30 mouse cellular contexts compared by ENCODE assay signal in the genomic region with DNA sequence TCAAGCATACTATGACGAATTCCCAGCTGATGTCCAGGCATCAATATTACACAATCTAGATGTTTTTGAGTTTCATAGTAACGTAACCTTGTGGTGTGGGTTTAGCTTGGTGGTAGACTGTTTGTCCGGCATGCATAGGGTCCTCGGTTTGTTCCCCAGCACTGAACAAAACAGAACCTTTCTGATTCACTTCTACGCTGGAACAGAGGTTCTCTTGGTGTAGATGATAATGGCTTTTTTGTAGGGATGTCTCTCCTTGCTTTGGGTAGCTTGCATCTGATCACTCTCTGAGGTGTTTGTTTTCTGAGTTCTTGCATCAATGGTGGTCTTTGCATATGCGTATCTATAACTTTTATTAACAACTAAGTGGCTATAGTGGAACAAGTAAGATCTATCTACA.
"Had no signal": no experiment of that assay in that cellular context is flagged by ENCODE, and none has a peak within 500 bp of the region (broad histone marks: within the 10 kb centered on the region; RNA-seq: fewer than 3 reads in every experiment).

No protein-coding gene starts in this region.

- H3K27me3 ChIP-seq: limb, embryonic 12.5 days; limb, embryonic 13.5 days; limb, embryonic 15.5 days; liver, embryonic 12.5 days; liver, embryonic 13.5 days; liver, embryonic 15.5 days; lung, embryonic 15.5 days; megakaryocyte, embryonic 14.5 days; midbrain, embryonic 12.5 days; midbrain, embryonic 15.5 days; neural tube, embryonic 12.5 days had no signal

- H3K4me3 ChIP-seq: limb, embryonic 10.5 days; limb, embryonic 12.5 days; limb, embryonic 13.5 days; limb, embryonic 15.5 days; liver, embryonic 12.5 days; liver, embryonic 13.5 days; liver, embryonic 15.5 days; lung, embryonic 15.5 days; midbrain, embryonic 10.5 days; midbrain, embryonic 12.5 days; midbrain, embryonic 15.5 days; myocyte; neural tube, embryonic 12.5 days had no signal

- H3K9me3 ChIP-seq: limb, embryonic 10.5 days; limb, embryonic 12.5 days; limb, embryonic 13.5 days; limb, embryonic 15.5 days; liver, embryonic 12.5 days; liver, embryonic 13.5 days; liver, embryonic 15.5 days; lung, embryonic 15.5 days; midbrain, embryonic 10.5 days; midbrain, embryonic 12.5 days; midbrain, embryonic 15.5 days; neural tube, embryonic 12.5 days had no signal

- H3K27ac ChIP-seq: limb, embryonic 10.5 days; limb, embryonic 12.5 days; limb, embryonic 13.5 days; limb, embryonic 15.5 days; liver, embryonic 12.5 days; liver, embryonic 13.5 days; liver, embryonic 14.5 days; liver, embryonic 15.5 days; lung, embryonic 15.5 days; macrophage; midbrain, embryonic 10.5 days; midbrain, embryonic 12.5 days; midbrain, embryonic 15.5 days; neural tube, embryonic 12.5 days had no signal

- H3K4me2 ChIP-seq: limb, embryonic 12.5 days; limb, embryonic 13.5 days; limb, embryonic 15.5 days; liver, embryonic 11.5 days; liver, embryonic 12.5 days; liver, embryonic 13.5 days; liver, embryonic 15.5 days; lung, embryonic 14.5 days; lung, embryonic 15.5 days; midbrain, embryonic 12.5 days; midbrain, embryonic 15.5 days; neural tube, embryonic 12.5 days had no signal

- DNase-seq: left cerebral cortex, postnatal 4 days; liver; liver, embryonic 13.5 days; liver, postnatal 0 days; lung, adult 18-20 months; lung, adult 2 months; lung, embryonic 14.5 days; lung, postnatal 10 days; lung, postnatal 14 days; lung, postnatal 36 days; lung, postnatal 4 days; midbrain, embryonic 14.5 days had no signal

- H3K9ac ChIP-seq: limb, embryonic 12.5 days; limb, embryonic 13.5 days; limb, embryonic 15.5 days; liver, embryonic 12.5 days; liver, embryonic 13.5 days; liver, embryonic 14.5 days; liver, embryonic 15.5 days; liver, postnatal 0 days; lung, embryonic 14.5 days; lung, embryonic 15.5 days; midbrain, embryonic 12.5 days; midbrain, embryonic 15.5 days; neural tube, embryonic 12.5 days had no signal

- H3K4me1 ChIP-seq: limb, embryonic 10.5 days; limb, embryonic 12.5 days; limb, embryonic 13.5 days; limb, embryonic 15.5 days; liver, embryonic 12.5 days; liver, embryonic 13.5 days; liver, embryonic 15.5 days; lung, embryonic 15.5 days; megakaryocyte, embryonic 14.5 days; midbrain, embryonic 10.5 days; midbrain, embryonic 12.5 days; midbrain, embryonic 15.5 days; neural tube, embryonic 12.5 days had no signal

- ATAC-seq: liver, embryonic 12.5 days; liver, postnatal 0 days; lung, postnatal 0 days; midbrain, embryonic 15.5 days; midbrain, embryonic 16.5 days had no signal

- H3K36me3 ChIP-seq: limb, embryonic 10.5 days; limb, embryonic 12.5 days; limb, embryonic 13.5 days; limb, embryonic 15.5 days; liver, embryonic 12.5 days; liver, embryonic 13.5 days; liver, embryonic 15.5 days; lung, embryonic 15.5 days; midbrain, embryonic 10.5 days; midbrain, embryonic 12.5 days; midbrain, embryonic 15.5 days; neural tube, embryonic 12.5 days had no signal
